Mouse (Mus musculus) midbrain, embryonic 10.5 days (tissue): ENCODE data around the gene Blcap. TPM values are rescaled to one million over a fixed set of nuclear protein-coding genes. Genes with fewer than 3 reads are reported as not detected.

Source experiments
- DNase-seq: peaks from one replicate; pipeline ENCODE4 v3.0.0-alpha.2; 2017; ENCODE audit warnings: low spot score
- H3K27ac ChIP-seq: fragments of 300-500 bp; sonication (generic); replicated peaks from 2 replicates; pipeline ENCODE4 v1.5.1; 2016; ENCODE audit warnings: mild to moderate bottlenecking
- H3K27me3 ChIP-seq: fragments of 300-500 bp; sonication (generic); 2 replicates; pipeline ENCODE4 v1.6.1; 2016; ENCODE audit warnings: low read depth, mild to moderate bottlenecking; ENCODE audit not compliant: poor library complexity, severe bottlenecking
- H3K36me3 ChIP-seq: fragments of 300-500 bp; sonication (generic); 2 replicates; pipeline ENCODE4 v1.6.1; 2016; ENCODE audit warnings: mild to moderate bottlenecking, moderate library complexity
- H3K4me1 ChIP-seq: fragments of 300-500 bp; sonication (generic); 2 replicates; pipeline ENCODE4 v1.6.1; 2016
- H3K4me3 ChIP-seq: fragments of 300-500 bp; sonication (generic); 2 replicates; pipeline ENCODE4 v1.5.1; 2016; ENCODE audit warnings: mild to moderate bottlenecking, moderate library complexity
- H3K9me3 ChIP-seq: fragments of 300-500 bp; sonication (generic); replicated peaks from 2 replicates; pipeline ENCODE4 v1.6.1; 2016; ENCODE audit warnings: mild to moderate bottlenecking
- WGBS: fragments of 180-500 bp; shearing (Covaris S2); methylation state at CpG from one replicate; pipeline ENCODE4 v1.1.7; 2016; 5-methylcytosine and 5-hydroxymethylcytosine counted together
- polyA plus RNA-seq: library from polyadenylated mRNA; unstranded; fragments of >200 nt; fragmentation: Nextera tagmentation; extraction: Ambion mirVana; gene quantifications from 2 replicates; pipeline ENCODE4 v1.2.1, GENCODE M21; 2016

Blcap gene
- polyA plus RNA-seq, 1 experiment from 2014 or later: 76.4 TPM

DNA sequence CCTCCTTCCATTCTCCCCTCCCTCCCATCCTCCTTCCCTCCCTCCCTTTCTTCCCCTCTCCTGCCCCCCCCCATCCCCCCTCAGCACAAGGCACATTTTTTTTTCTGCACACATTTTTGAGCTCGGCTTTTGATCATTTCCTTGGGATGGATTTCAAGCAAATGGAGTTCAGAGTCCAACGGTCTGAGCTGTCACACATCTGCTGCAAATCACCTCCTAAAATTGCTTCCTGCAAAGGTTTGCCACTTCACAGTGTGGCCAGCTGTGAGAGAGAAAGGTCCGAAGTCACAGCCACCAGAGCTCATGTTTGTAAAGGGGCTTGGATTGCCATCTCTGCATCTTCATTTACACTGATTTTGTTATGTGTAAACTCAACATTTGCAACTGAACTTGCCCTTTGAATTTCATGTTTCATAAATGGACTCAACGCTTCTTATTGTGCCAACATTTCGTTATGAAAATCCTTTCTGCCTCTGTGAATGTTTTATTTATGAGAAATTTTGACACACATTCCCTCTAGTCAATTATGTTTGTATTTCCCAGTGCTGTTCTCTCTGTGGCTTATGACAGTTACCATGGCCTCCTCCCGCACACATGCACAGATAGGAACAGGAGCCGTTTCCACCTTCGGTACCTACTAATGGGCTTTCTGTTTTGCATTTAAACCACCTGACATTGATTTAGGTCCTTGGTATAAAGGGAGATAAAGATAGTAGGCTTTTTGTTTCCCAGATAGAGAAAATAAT lies 39.2 kb downstream of the Blcap start:
- peaks cover 61% of the 10 kb centered on the region for H3K4me1 ChIP-seq
- no peak overlapping the region for H3K4me3 ChIP-seq
- H3K9me3 ChIP-seq: no peaks in the 10 kb centered on the region
- H3K27me3 ChIP-seq: peaks cover 78% of the 10 kb centered on the region
- DNase-seq: no peak
- no peak overlapping the region for H3K27ac ChIP-seq
- no peaks in the 10 kb centered on the region for H3K36me3 ChIP-seq
- 75% methylated on average over 8 of the region's 8 CpGs for WGBS

DNA sequence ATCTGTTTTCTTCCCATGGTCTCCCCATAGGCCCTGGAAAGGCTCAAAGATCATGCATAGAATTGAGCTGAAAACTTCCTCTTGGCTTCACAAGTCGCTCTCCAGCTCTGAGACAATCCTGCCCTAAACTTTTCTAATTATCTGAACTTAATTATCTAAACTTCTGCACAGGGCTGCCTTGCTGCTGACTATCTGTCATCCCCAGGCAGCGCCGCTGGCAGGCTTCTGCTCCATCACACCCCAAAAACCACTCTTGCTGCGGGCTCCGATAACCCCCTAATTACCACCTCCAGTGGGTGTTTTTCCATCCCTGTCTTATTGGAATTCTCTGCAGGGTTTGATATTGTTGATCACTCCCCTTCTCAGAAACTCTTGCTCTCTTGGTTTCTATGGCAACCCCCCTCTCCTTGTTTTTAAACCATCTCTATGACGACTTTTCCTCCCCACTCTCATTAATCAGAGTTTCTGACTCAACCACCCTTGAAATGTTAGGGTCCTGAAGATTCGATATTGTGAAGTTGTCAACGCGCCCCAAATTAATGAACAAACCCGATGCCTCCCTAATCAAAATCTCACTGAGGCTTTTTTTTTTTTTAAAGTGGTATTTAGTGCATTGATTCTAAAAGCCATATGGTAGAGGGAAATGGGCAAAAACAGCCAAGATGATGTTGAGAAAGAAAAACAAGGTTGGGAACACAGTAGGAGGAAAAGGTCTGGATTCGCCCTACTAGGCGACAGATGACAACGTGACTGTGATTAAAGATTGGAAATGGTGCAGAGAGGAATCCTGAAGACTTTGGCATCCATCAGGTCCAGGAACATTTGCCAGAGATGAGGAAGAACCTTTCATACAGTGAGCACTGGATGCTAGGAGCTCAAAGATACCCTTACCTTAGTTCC lies 40.8 kb downstream of the Blcap start:
- 80% methylated on average over 13 of the region's 13 CpGs for WGBS
- Histone ChIP-seq H3K36me3 (no peaks in the 10 kb centered on the region), H3K4me1 (peaks cover 60% of the 10 kb centered on the region), H3K4me3 (no peak overlapping the region), H3K27me3 (peaks cover 77% of the 10 kb centered on the region), H3K9me3 (no peaks in the 10 kb centered on the region), H3K27ac (peak overlapping the region; percentile 19; the same call in 1 of the 2 replicates)
- no peak for DNase-seq

- Histone ChIP-seq H3K27me3 (peaks cover 53% of the 10 kb centered on the region), H3K4me1 (peaks cover 72% of the 10 kb centered on the region), H3K27ac (peak overlapping the region; percentile 72; the same call in 1 of the 2 replicates), H3K36me3 (no peaks in the 10 kb centered on the region), H3K4me3 (no peak overlapping the region), H3K9me3 (no peaks in the 10 kb centered on the region)
- WGBS: 45% methylated on average over 3 of the region's 3 CpGs
- no peak for DNase-seq
Observed at GRCm38 (mm10) chr2:157522556-157522955, 48.5 kb downstream of the Blcap start.

DNA sequence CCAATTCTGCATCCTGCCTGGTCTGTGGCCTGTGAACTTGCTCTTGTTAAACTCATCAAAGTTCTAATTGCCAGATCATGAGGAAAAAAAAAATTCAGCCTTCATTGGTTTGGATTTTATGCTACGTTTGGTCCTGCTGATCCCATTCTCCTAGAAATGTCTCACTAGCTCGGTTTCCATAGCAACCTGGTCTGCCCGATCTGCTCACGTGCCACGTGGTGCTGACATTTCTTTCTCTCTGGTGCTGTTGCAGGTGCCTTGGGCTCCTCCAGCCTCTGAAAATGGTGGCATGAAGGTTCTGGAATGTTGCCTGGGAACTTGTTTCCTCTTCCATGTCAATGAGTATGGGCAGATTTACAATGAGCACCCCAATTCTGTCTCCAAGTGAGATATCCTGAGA lies 50.6 kb downstream of the Blcap start:
- Histone ChIP-seq H3K27ac (peak overlapping the region; percentile 4; the same call in 1 of the 2 replicates), H3K36me3 (no peaks in the 10 kb centered on the region), H3K4me3 (no peak overlapping the region), H3K4me1 (peaks cover 71% of the 10 kb centered on the region), H3K9me3 (no peaks in the 10 kb centered on the region), H3K27me3 (peaks cover 55% of the 10 kb centered on the region)
- no peak for DNase-seq
- WGBS: 24% methylated on average over 5 of the region's 5 CpGs

GRCm38 (mm10) chr2:157519452-157519851 lies 51.6 kb downstream of the Blcap start:
- peak overlapping the region; percentile 64 for H3K27ac ChIP-seq
- no peak overlapping the region for H3K4me3 ChIP-seq
- peaks cover 62% of the 10 kb centered on the region for H3K27me3 ChIP-seq
- 58% methylated on average over 6 of the region's 6 CpGs for WGBS
- H3K9me3 ChIP-seq: no peaks in the 10 kb centered on the region
- peaks cover 73% of the 10 kb centered on the region for H3K4me1 ChIP-seq
- DNase-seq: no peak
- no peaks in the 10 kb centered on the region for H3K36me3 ChIP-seq

GRCm38 (mm10) chr2:157518451-157518850 lies 52.6 kb downstream of the Blcap start:
- Histone ChIP-seq H3K36me3 (no peaks in the 10 kb centered on the region), H3K4me3 (no peak overlapping the region), H3K9me3 (no peaks in the 10 kb centered on the region), H3K4me1 (peaks cover 77% of the 10 kb centered on the region), H3K27ac (peak overlapping the region; percentile 46), H3K27me3 (peaks cover 71% of the 10 kb centered on the region)
- WGBS: 62% methylated on average over 7 of the region's 7 CpGs
- DNase-seq: no peak

DNA sequence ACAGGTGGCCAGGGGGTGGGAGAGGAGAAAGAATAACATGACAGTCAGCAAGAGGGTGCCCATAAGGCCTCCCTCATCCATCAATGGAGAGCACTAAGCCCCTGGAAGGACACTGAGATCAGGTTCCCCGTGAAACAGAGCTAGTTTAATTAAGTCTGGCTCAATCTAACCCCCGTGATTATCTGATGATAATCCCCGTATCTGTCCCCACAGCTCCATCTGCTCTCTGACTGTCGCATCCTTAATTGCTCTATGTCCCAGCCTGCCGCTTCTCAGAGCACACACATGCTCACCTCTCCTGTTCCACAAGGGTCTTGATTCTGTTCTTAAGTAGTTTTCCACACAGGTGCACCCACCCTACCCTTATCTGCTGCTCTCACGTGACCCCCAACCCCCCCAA lies 53.5 kb downstream of the Blcap start:
- H3K4me3 ChIP-seq: no peak overlapping the region
- peak overlapping the region; percentile 46 for H3K27ac ChIP-seq
- H3K4me1 ChIP-seq: peaks cover 76% of the 10 kb centered on the region
- peaks cover 80% of the 10 kb centered on the region for H3K27me3 ChIP-seq
- no peaks in the 10 kb centered on the region for H3K9me3 ChIP-seq
- no peaks in the 10 kb centered on the region for H3K36me3 ChIP-seq
- no peak for DNase-seq
- 43% methylated on average over 6 of the region's 6 CpGs for whole genome bisulfite sequencing

DNA sequence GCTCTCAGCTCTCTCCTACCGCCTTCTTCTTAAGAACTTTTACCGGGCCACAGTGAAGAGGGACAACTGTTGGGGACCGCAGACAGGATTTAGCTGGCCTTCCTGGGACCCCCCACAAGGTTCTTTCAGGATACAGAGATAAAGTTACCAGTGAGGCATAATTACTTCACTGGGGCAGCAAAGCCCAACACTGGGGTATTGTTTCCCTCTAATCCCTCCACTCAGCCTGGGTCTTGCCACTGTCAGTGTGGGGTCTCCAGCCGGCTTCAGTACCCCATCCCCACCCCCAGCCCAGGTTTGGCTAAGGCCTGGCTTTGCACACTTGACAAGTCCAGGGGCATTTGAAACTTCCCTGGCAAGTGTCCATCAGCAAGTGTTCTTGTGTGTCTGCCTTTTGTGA lies 56.7 kb downstream of the Blcap start:
- peaks cover 95% of the 10 kb centered on the region for H3K27me3 ChIP-seq
- peak overlapping the region; percentile 84 for H3K27ac ChIP-seq
- DNase-seq: peak; percentile 56
- peaks cover 66% of the 10 kb centered on the region for H3K4me1 ChIP-seq
- 4% methylated on average over 4 of the region's 4 CpGs for WGBS
- no peaks in the 10 kb centered on the region for H3K36me3 ChIP-seq
- no peaks in the 10 kb centered on the region for H3K9me3 ChIP-seq
- peak overlapping the region; percentile 14; the same call in 1 of the 2 replicates for H3K4me3 ChIP-seq

DNA sequence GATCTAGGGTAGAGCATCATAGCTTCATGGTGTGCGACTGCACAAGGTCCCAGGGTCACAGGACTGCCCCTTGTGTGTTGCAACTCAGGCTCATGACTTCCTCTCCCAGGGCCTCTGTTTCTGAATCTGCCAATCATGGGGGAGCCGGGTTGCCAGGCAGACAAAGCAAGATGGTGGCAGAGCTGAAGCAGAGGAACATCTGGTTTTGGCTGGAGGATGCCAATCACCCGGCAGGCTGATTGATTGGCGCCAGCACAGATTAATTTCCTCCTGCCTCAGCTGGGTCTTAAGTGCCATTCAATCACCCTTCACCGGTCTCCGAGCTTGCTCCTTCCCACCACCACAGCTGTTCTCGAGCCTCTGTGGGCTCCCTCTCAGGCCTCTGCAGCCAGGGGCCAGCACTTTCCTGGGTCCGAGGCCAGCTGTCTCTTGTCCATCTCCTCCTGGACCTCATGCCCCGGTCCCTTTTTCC lies 57.3 kb downstream of the Blcap start:
- peak overlapping the region; percentile 84 for H3K27ac ChIP-seq
- WGBS: 25% methylated on average over 9 of the region's 9 CpGs
- peaks cover 95% of the 10 kb centered on the region for H3K27me3 ChIP-seq
- H3K4me1 ChIP-seq: peaks cover 61% of the 10 kb centered on the region
- H3K4me3 ChIP-seq: peak overlapping the region; percentile 14; the same call in 1 of the 2 replicates
- no peaks in the 10 kb centered on the region for H3K9me3 ChIP-seq
- no peaks in the 10 kb centered on the region for H3K36me3 ChIP-seq
- peak; percentile 49 for DNase-seq

DNA sequence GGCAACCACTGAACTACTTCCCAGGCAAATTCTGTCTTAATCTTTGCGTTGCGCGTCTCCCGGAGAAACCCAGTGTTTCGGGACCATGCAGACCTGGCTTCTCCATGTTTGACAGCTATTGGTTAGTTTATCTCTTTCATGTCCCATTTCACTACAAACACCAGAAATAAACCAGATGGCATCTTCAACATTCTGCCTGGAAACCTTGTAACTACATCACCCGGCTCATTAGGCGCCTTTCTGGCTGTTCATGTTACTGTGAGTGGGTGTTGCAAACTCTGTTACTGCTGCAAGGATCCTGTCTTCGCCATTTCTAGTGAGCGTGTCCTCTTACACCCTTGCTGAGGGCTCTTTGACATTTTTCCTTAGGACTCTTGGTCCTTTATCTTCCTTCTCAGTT lies 58.2 kb downstream of the Blcap start:
- no peaks in the 10 kb centered on the region for H3K36me3 ChIP-seq
- H3K9me3 ChIP-seq: no peaks in the 10 kb centered on the region
- no peak for DNase-seq
- H3K4me3 ChIP-seq: no peak overlapping the region
- peaks cover 60% of the 10 kb centered on the region for H3K4me1 ChIP-seq
- H3K27ac ChIP-seq: 0 out of 2 replicates have a peak overlapping the region, but pooled peaks have one; percentile 84
- peaks cover 95% of the 10 kb centered on the region for H3K27me3 ChIP-seq
- 94% methylated on average over 9 of the region's 9 CpGs for WGBS

DNA sequence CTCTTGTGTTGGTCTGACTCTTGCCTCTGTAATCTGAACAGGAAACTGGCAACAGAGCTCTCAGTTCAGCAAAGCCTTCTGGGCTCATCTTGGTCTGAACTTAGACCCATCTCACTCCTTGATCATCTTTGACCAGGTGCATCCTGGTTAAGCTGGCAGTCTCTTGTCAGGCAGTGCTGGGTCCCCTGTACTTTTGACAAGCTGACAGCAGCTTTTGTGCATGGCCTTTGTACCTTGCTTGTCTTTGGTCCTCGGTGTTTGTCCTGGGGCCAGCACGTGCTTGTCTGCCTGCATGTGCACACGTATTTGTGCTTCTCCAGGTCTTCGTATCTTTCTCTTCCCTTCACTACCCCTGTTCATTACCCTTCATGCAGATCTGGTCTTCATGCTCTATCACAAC lies 61.0 kb downstream of the Blcap start:
- no peak overlapping the region for H3K27ac ChIP-seq
- H3K36me3 ChIP-seq: no peaks in the 10 kb centered on the region
- peaks cover 94% of the 10 kb centered on the region for H3K27me3 ChIP-seq
- no peak for DNase-seq
- H3K4me1 ChIP-seq: peaks cover 63% of the 10 kb centered on the region
- H3K9me3 ChIP-seq: no peaks in the 10 kb centered on the region
- WGBS: 82% methylated on average over 4 of the region's 4 CpGs
- H3K4me3 ChIP-seq: no peak overlapping the region

- Histone ChIP-seq H3K27ac (no peak overlapping the region), H3K4me3 (no peak overlapping the region), H3K4me1 (peaks cover 55% of the 10 kb centered on the region), H3K27me3 (peaks cover 95% of the 10 kb centered on the region), H3K9me3 (no peaks in the 10 kb centered on the region), H3K36me3 (no peaks in the 10 kb centered on the region)
- 82% methylated on average over 5 of the region's 5 CpGs for WGBS
- DNase-seq: no peak
Observed at GRCm38 (mm10) chr2:157509182-157509581, 61.9 kb downstream of the Blcap start.
